ENCODE assay signal across 8 mouse cellular contexts in the genomic region with DNA sequence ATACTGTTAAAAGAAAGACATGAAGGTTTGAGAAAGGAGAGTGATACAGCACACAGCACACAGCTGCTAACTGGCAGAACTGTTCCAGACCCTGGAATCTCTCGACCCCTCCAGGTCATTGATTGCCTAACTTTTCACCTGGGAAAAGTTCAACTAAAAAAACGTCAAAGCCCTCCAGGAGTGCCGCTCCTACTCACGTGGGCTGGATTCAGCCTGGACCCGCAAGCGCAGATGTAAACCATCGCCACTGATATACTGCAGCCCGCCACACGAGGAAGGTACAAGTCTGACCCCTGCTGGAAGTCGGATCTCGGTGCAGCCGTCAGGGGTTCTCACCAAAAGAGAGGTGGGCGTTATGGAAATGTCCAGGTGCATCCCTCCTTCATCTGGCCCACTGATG. TPM values are rescaled to one million over a fixed set of nuclear protein-coding genes. Genes with fewer than 3 reads are reported as not detected.
A peak's percentile ranks its signal among the peaks of the same experiment; 100 is the strongest.
DNase-seq lines count a peak whose midpoint lies in the region; ATAC-seq and TF ChIP-seq lines count a peak whose summit lies in the region.

No protein-coding gene starts in this region.

- H3K9me3 ChIP-seq in CH12.LX (replicated peaks; ENCODE audit: low read length): no peaks in the 10 kb centered on the region
- H3K9me3 ChIP-seq in embryonic facial prominence, embryonic 14.5 days (ENCODE audit: control insufficient read depth, low read length): no peaks in the 10 kb centered on the region
- H3K9me3 ChIP-seq in neural tube, embryonic 13.5 days: no peaks in the 10 kb centered on the region

- H3K36me3 ChIP-seq in CH12.LX (replicated peaks in 1 of 2; ENCODE audit: control insufficient read depth in 1 of 2, insufficient read depth in 1 of 2, low read length in 1 of 2): no peaks in the 10 kb centered on the region
- H3K36me3 ChIP-seq in embryonic facial prominence, embryonic 14.5 days (ENCODE audit: control insufficient read depth, insufficient read depth, low read length): no peaks in the 10 kb centered on the region
- H3K36me3 ChIP-seq in neural tube, embryonic 13.5 days: no peaks in the 10 kb centered on the region
- H3K36me3 ChIP-seq in thymus, adult 2 months (ENCODE audit: control insufficient read depth, insufficient read depth, low read length): no peaks in the 10 kb centered on the region

- TF ChIP-seq EP300 in CH12.LX (IDR thresholded peaks at IDR 0.05; ENCODE audit: low read length): no peak

- peak overlapping the region; percentile 63; the same call in 1 of the 2 replicates for H3K4me2 ChIP-seq in CH12.LX (ENCODE audit: insufficient read depth, low read depth, poor library complexity, severe bottlenecking)
- H3K4me2 ChIP-seq in embryonic facial prominence, embryonic 14.5 days (ENCODE audit: low read depth, low read length): peak overlapping the region; percentile 53
- H3K4me2 ChIP-seq in neural tube, embryonic 13.5 days: peak overlapping the region; percentile 53

- intact Hi-C loops in heart, postnatal 10 days (cut with DNase I): loop anchor here (1.0 kb wide), 1 partner anchor 672 kb away; no protein-coding TSS in a partner anchor

- H3K79me2 ChIP-seq in CH12.LX (replicated peaks; ENCODE audit: control insufficient read depth, extremely low read depth, insufficient read depth, poor library complexity, severe bottlenecking): no peaks in the 10 kb centered on the region

- peaks cover 0 to 17% of the 10 kb centered on the region in 2 experiments; a peak in 2 of 4 replicates for H3K4me1 ChIP-seq in CH12.LX (ENCODE audit: control insufficient read depth in 1 of 2, insufficient read depth in 2 of 2)
- no peaks in the 10 kb centered on the region for H3K4me1 ChIP-seq in embryonic facial prominence, embryonic 14.5 days (ENCODE audit: control insufficient read depth, insufficient read depth, low read length)
- peaks cover 7% of the 10 kb centered on the region for H3K4me1 ChIP-seq in neural tube, embryonic 13.5 days (replicated peaks)
- H3K4me1 ChIP-seq in thymus, adult 2 months (replicated peaks; ENCODE audit: control insufficient read depth, insufficient read depth, low read length): no peaks in the 10 kb centered on the region

- under 1% methylated on average over 13 of the region's 13 CpGs for WGBS in embryonic facial prominence, embryonic 14.5 days
- WGBS in neural tube, embryonic 13.5 days: 2% methylated on average over 13 of the region's 13 CpGs
- 5% methylated on average over 13 of the region's 13 CpGs for WGBS in thymus, adult 2 months

- peak; percentile 83 for ATAC-seq in embryonic facial prominence, embryonic 14.5 days (ENCODE audit: low read depth)
- ATAC-seq in neural tube, embryonic 13.5 days (ENCODE audit: low read depth): peak; percentile 86

- dilution Hi-C loops in CH12.LX (cut with MboI; ENCODE audit: extremely low pct_ligation_motif_present, extremely low pct_unique_long_range_greater_than_20kb, low sequenced_read_pairs): no loop called here

- TF ChIP-seq CTCF in CH12.LX (conservative IDR thresholded peaks at IDR 0.05 in 1 of 2, IDR thresholded peaks at IDR 0.05 in 1 of 2; ENCODE audit: low read depth in 2 of 2, low read length in 2 of 2): peak; percentile 43 to 83
- peak; percentile 83 for TF ChIP-seq CTCF in thymus, adult 2 months (IDR thresholded peaks at IDR 0.05; ENCODE audit: borderline replicate concordance, control insufficient read depth, extremely low read depth, insufficient read depth, low read length, poor library complexity)

- DNase-seq in CH12.LX (ENCODE audit: extremely low read depth): peak; percentile 64
- peak; percentile 39 for DNase-seq in adrenal gland, postnatal 25 days
- peak; percentile 79 for DNase-seq in embryonic facial prominence, embryonic 14.5 days (ENCODE audit: low spot score)
- DNase-seq in heart, postnatal 10 days: peak; percentile 52 to 74
- DNase-seq in kidney, postnatal 4 days: peak; percentile 74 to 78
- peak; percentile 22 to 31 for DNase-seq in lung, adult 18-20 months
- peak; percentile 63 for DNase-seq in thymus, adult 2 months

- peak; percentile 80 for TF ChIP-seq RAD21 in CH12.LX (IDR thresholded peaks at IDR 0.05; ENCODE audit: low read depth, low read length)

- no peak for TF ChIP-seq POLR2A in CH12.LX (IDR thresholded peaks at IDR 0.05; ENCODE audit: low read depth, low read length)
- TF ChIP-seq POLR2A in thymus, adult 2 months (IDR thresholded peaks at IDR 0.05; ENCODE audit: control insufficient read depth, extremely low read depth, insufficient read depth, low read length, poor library complexity): no peak

- H3K4me3 ChIP-seq in CH12.LX (replicated peaks in 1 of 3; ENCODE audit: low read depth in 2 of 3, low read length in 2 of 3, poor library complexity in 1 of 3): no peak overlapping the region
- H3K4me3 ChIP-seq in embryonic facial prominence, embryonic 14.5 days (ENCODE audit: low read depth, low read length): peak overlapping the region; percentile 13
- peak overlapping the region; percentile 18; the same call in 1 of the 2 replicates for H3K4me3 ChIP-seq in neural tube, embryonic 13.5 days
- no peak overlapping the region for H3K4me3 ChIP-seq in thymus, adult 2 months (ENCODE audit: control insufficient read depth, insufficient read depth, low read length)

- H3K27me3 ChIP-seq in CH12.LX (replicated peaks): no peaks in the 10 kb centered on the region
- H3K27me3 ChIP-seq in embryonic facial prominence, embryonic 14.5 days (replicated peaks; ENCODE audit: control insufficient read depth, insufficient read depth, low read length): peaks cover 5% of the 10 kb centered on the region; the same call in 1 of the 2 replicates
- H3K27me3 ChIP-seq in neural tube, embryonic 13.5 days: no peaks in the 10 kb centered on the region
- no peaks in the 10 kb centered on the region for H3K27me3 ChIP-seq in thymus, adult 2 months (ENCODE audit: control insufficient read depth, insufficient read depth, low read length)

- no peak overlapping the region for H3K27ac ChIP-seq in CH12.LX (ENCODE audit: insufficient read depth, low read depth)
- no peak overlapping the region for H3K27ac ChIP-seq in embryonic facial prominence, embryonic 14.5 days (replicated peaks; ENCODE audit: low read depth, low read length)
- no peak overlapping the region for H3K27ac ChIP-seq in neural tube, embryonic 13.5 days (replicated peaks)
- H3K27ac ChIP-seq in thymus, adult 2 months (ENCODE audit: control insufficient read depth, insufficient read depth, low read length): no peak overlapping the region

- in situ Hi-C loops in CH12.LX (cut with MboI; ENCODE audit: low pct_ligation_motif_present, low pct_unique_long_range_greater_than_20kb, low sequenced_read_pairs): loop anchor here (5.0 to 25.0 kb wide), 2 partner anchors 286 to 674 kb away; a partner anchor contains a TSS

- H3K9ac ChIP-seq in CH12.LX (ENCODE audit: insufficient read depth, low read depth): no peak overlapping the region
- no peak overlapping the region for H3K9ac ChIP-seq in embryonic facial prominence, embryonic 14.5 days (ENCODE audit: low read depth, low read length)
- 0 out of 2 replicates have a peak overlapping the region, but pooled peaks have one; percentile 43 for H3K9ac ChIP-seq in neural tube, embryonic 13.5 days

TF ChIP-seq in CH12.LX, 34 proteins besides CTCF, POLR2A, EP300 and RAD21 (continues in another document):
- no peak for TF ChIP-seq HCFC1 (IDR thresholded peaks at IDR 0.05; ENCODE audit: low read depth, low read length)
- 0 out of 2 replicates have a peak, but pooled peaks have one; percentile 3 for TF ChIP-seq IRF4 (IDR thresholded peaks at IDR 0.05; ENCODE audit: low read depth, low read length)
- no peak for TF ChIP-seq ETS1 (conservative IDR thresholded peaks at IDR 0.05; ENCODE audit: low read depth, low read length)
- peak; percentile 66; the same call in 1 of the 2 replicates for TF ChIP-seq MAX (IDR thresholded peaks at IDR 0.05; ENCODE audit: low read length)
- no peak; the same call in 1 of the 2 replicates for TF ChIP-seq ZC3H11A (IDR thresholded peaks at IDR 0.05; ENCODE audit: low read depth, low read length)
- peak; percentile 22; the same call in 1 of the 2 replicates for TF ChIP-seq BHLHE40 (IDR thresholded peaks at IDR 0.05; ENCODE audit: low read depth, low read length)
- no peak for TF ChIP-seq GABPA (IDR thresholded peaks at IDR 0.05; ENCODE audit: insufficient replicate concordance, low read depth, low read length)
- TF ChIP-seq NRF1 (IDR thresholded peaks at IDR 0.05; ENCODE audit: low read depth, low read length): peak; percentile 46; the same call in 1 of the 2 replicates
- no peak for TF ChIP-seq NELFE (IDR thresholded peaks at IDR 0.05; ENCODE audit: low read depth, low read length)
- peak; percentile 68 for TF ChIP-seq SMC3 (IDR thresholded peaks at IDR 0.05; ENCODE audit: low read depth, low read length)
- no peak for TF ChIP-seq SIN3A (IDR thresholded peaks at IDR 0.05; ENCODE audit: low read length)
- TF ChIP-seq MAZ (IDR thresholded peaks at IDR 0.05; ENCODE audit: low read depth, low read length): no peak
- TF ChIP-seq JUND (conservative IDR thresholded peaks at IDR 0.05; ENCODE audit: low read depth, low read length): no peak
- TF ChIP-seq TBP (conservative IDR thresholded peaks at IDR 0.05; ENCODE audit: low read depth, low read length): no peak
- TF ChIP-seq ZNF384 (IDR thresholded peaks at IDR 0.05; ENCODE audit: low read depth, low read length): no peak
- peak; percentile 46; the same call in 1 of the 2 replicates for TF ChIP-seq MYC (IDR thresholded peaks at IDR 0.05; ENCODE audit: low read depth, low read length)
- no peak for TF ChIP-seq POLR2AphosphoS2 (IDR thresholded peaks at IDR 0.05; ENCODE audit: low read depth, low read length)

RNA-seq across cellular contexts. Expression of a gene that starts 13.1 kb away (rescaled TPM):
- total RNA-seq in CH12.LX (2012; rRNA removed) (3.1 and 3.3 TPM in 2 replicates), CH12.LX (2014; rRNA removed) (5.9 and 6.4 TPM in 2 replicates)
- 5.4 and 5.5 TPM in 2 replicates for polyA plus RNA-seq in CH12.LX (2012; ENCODE audit: insufficient read length, low read depth)
- 3.1 and 3.3 TPM in 2 replicates for total RNA-seq in adrenal gland, postnatal 25 days (2021)
- 4.1 and 5.0 TPM in 2 replicates for polyA plus RNA-seq in embryonic facial prominence, embryonic 14.5 days (2014; fragmentation: Nextera tagmentation; extraction: Ambion mirVana)
- 1 to 10 TPM; 1.9 to 2.7 TPM for total RNA-seq in heart, postnatal 10 days (2021)
- 7.2 and 9.7 TPM in 2 replicates for polyA plus RNA-seq in neural tube, embryonic 13.5 days (2015; fragmentation: Nextera tagmentation; extraction: Ambion mirVana)
- 2.2 and 2.7 TPM in 2 replicates for polyA plus RNA-seq in thymus, adult 2 months (2012; rRNA removed)

RNA-seq across cellular contexts. Expression of a gene that starts 15.3 kb away (rescaled TPM):
- total RNA-seq in CH12.LX (2012; rRNA removed): 19.0 and 19.4 TPM in 2 replicates
- total RNA-seq in CH12.LX (2014; rRNA removed): 16.1 and 18.2 TPM in 2 replicates
- polyA plus RNA-seq in CH12.LX (2012; ENCODE audit: insufficient read length, low read depth): 15.0 and 18.7 TPM in 2 replicates
- 31.5 and 36.5 TPM in 2 replicates for total RNA-seq in adrenal gland, postnatal 25 days (2021)
- 19.2 and 20.8 TPM in 2 replicates for polyA plus RNA-seq in embryonic facial prominence, embryonic 14.5 days (2014; fragmentation: Nextera tagmentation; extraction: Ambion mirVana)
- total RNA-seq in heart, postnatal 10 days (2021): 10 to 100 TPM; 23.4 to 26.8 TPM
- polyA plus RNA-seq in neural tube, embryonic 13.5 days (2015; fragmentation: Nextera tagmentation; extraction: Ambion mirVana): 28.4 and 28.8 TPM in 2 replicates
- polyA plus RNA-seq in thymus, adult 2 months (2012; rRNA removed): 17.3 and 19.7 TPM in 2 replicates

Comparison
In these comparisons a context has a peak if more than half of its experiments do, and no peak if none do; other contexts are left out.
1. DNase-seq: peak in every context shown above with its lines; median percentile 79 in embryonic facial prominence, embryonic 14.5 days; 76 in kidney, postnatal 4 days; 64 in CH12.LX; 63 in heart, postnatal 10 days; 63 in thymus, adult 2 months; 39 in adrenal gland, postnatal 25 days; 26 in lung, adult 18-20 months.
2. H3K4me3 ChIP-seq: peak in embryonic facial prominence, embryonic 14.5 days (single experiment) and neural tube, embryonic 13.5 days (single experiment); none in CH12.LX (0 of 3) and thymus, adult 2 months (single experiment).
3. Peak in every context shown above with its lines, with median percentiles within 50 percentile points of each other: H3K4me2 ChIP-seq.